Mouse (Mus musculus) heart, postnatal 0 days (tissue): ENCODE results near the gene Cited2.

Experiments used
- CTCF ChIP-seq: IDR thresholded peaks from 2 replicates; pipeline ENCODE4 v1.5.1; 2016; ENCODE audit warnings: antibody characterized with exemption, control low read depth, low read depth
- EP300 ChIP-seq: IDR thresholded peaks from 2 replicates; pipeline ENCODE4 v1.6.1; 2016; ENCODE audit warnings: antibody characterized with exemption, low read depth

GRCm38 (mm10) chr10:17719646-17720045, 3.4 kb upstream of the Cited2 start:
- TF ChIP-seq CTCF (no peak), EP300 (no peak)
